In the genomic region with DNA sequence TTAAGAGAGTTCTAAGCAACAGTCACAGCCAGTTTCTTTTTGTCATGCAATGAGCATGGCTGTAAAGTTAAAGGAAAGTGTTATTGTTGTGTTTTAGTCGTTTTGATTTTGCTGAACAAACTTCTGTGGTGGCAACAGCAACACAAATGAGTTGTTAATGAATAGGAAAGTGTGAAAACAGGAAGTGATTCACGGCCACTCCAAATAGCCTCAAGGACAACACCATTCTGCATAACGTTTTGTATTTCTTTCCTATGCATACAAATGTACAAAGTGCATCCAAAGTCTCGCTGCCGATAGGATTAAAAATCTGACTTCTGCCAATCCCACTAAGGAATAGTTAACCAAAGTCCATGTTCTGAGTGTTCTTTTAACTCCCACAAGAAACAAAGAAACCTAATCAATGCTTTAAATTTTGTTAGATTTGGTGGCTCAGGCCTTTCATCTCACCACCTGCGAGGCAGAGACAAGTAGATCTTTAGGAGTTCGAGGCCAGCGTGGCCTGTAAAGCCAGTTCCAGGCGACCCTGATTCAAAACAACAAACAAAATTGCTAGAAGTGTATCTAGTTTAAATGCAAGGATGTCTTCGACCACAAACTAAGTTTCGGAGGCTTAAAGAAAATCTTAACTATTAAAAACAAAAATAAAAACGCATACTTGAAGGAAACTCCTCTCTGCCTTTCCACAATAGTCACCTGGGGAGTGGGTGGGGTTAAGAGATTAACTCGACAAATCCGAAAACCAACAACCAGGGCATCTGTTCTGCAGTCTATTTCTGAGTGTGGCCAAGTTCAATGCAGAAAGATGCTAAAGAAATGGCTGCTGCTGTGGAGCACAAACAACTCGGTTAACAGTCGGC, we compare ENCODE assay signal across 1 mouse cellular context.
TF ChIP-seq lines count a peak whose summit lies in the region.

No protein-coding gene starts in this region.

TF ChIP-seq in CH12.LX, 34 proteins besides CTCF, POLR2A, EP300 and RAD21:
- TF ChIP-seq SMC3 (IDR thresholded peaks at IDR 0.05; ENCODE audit: low read depth, low read length) (no peak), TBP (conservative IDR thresholded peaks at IDR 0.05; ENCODE audit: low read depth, low read length) (no peak), MAFK (IDR thresholded peaks at IDR 0.05; ENCODE audit: insufficient replicate concordance, low read length) (no peak), JUN (IDR thresholded peaks at IDR 0.05; ENCODE audit: insufficient read depth, low read depth, low read length) (no peak), ELF1 (IDR thresholded peaks at IDR 0.05; ENCODE audit: low read depth, low read length) (0 out of 2 replicates have a peak, but pooled peaks have one; percentile 35), ZKSCAN1 (IDR thresholded peaks at IDR 0.05; ENCODE audit: borderline replicate concordance, low read depth, low read length) (no peak)
TF ChIP-seq in CH12.LX: peak in this region for 1.
